Mouse (Mus musculus): ENCODE measurements around the gene Runx2. TPM values are rescaled to one million over a fixed set of nuclear protein-coding genes. Genes with fewer than 3 reads are reported as not detected.

The Runx2 gene
- polyA plus RNA-seq, 1 experiment from 2014 or later = 1.4 TPM

DNA sequence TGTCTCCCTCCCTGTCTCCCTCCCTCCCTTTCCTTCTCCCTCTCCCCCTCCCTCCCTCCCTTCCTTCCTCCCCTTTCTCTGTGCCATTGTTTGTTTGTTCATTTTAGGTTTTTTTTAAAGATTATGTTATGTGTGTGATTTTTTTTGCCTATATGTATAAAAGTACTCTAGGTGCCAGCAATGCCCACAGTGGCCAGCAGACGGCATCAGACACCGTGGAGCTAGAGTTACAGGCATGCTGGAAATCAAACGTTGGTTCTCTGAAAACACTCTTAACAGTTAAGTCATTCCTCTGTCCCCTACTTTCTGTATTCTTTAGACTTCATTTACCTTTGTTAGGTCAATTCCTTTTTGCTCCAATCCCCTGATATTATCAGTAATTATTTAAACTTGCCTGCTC, 70.8 kb downstream of the Runx2 start:
- Histone ChIP-seq H3K4me2 (ENCODE audit: low read depth) (no peak overlapping the region), H3K4me3 (ENCODE audit: low read depth, low read length) (no peak overlapping the region), H3K9ac (ENCODE audit: low read length) (no peak overlapping the region), H3K27me3 (ENCODE audit: control insufficient read depth, insufficient read depth, low read length) (peaks cover 17% of the 10 kb centered on the region), H3K27ac (ENCODE audit: low read depth, low read length) (no peak overlapping the region), H3K9me3 (ENCODE audit: control insufficient read depth, low read length) (no peaks in the 10 kb centered on the region), H3K36me3 (ENCODE audit: control insufficient read depth, insufficient read depth, low read length) (no peaks in the 10 kb centered on the region), H3K4me1 (ENCODE audit: control insufficient read depth, insufficient read depth, low read length) (no peaks in the 10 kb centered on the region)
- ATAC-seq (ENCODE audit: insufficient read depth, low FRiP score, low TSS enrichment) (no peak), DNase-seq (ENCODE audit: low spot score) (no peak)
- 56% methylated on average over 3 of the region's 3 CpGs for WGBS

DNA sequence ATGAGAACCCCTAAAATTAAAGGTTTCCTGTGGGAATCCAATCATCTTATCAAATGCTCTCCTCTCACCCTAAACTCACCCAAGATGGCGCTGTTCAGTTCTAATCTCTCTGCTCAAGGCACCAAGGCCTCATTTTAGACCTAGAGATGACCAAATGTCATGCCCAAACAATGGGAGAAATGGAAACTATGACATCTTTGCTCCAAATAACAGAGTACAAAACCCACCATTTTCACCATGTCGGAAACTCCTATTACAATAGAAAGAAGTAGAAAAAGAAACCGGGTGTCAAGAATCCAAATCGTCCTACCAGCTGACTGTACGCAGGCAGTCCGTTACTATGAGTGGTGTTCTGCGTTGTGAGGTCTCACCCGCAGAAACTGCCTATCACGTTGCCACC, 72.4 kb downstream of the Runx2 start:
- Histone ChIP-seq H3K9me3 (ENCODE audit: control insufficient read depth, low read length) (no peaks in the 10 kb centered on the region), H3K9ac (ENCODE audit: low read length) (no peak overlapping the region), H3K4me1 (ENCODE audit: control insufficient read depth, insufficient read depth, low read length) (peaks cover 4% of the 10 kb centered on the region), H3K36me3 (ENCODE audit: control insufficient read depth, insufficient read depth, low read length) (no peaks in the 10 kb centered on the region), H3K4me3 (ENCODE audit: low read depth, low read length) (no peak overlapping the region), H3K4me2 (ENCODE audit: low read depth) (no peak overlapping the region), H3K27ac (ENCODE audit: low read depth, low read length) (no peak overlapping the region), H3K27me3 (ENCODE audit: control insufficient read depth, insufficient read depth, low read length) (peaks cover 32% of the 10 kb centered on the region)
- no peak for DNase-seq (ENCODE audit: low spot score)
- ATAC-seq (ENCODE audit: insufficient read depth, low FRiP score, low TSS enrichment) = no peak
- WGBS = 88% methylated on average over 9 of the region's 9 CpGs

DNA sequence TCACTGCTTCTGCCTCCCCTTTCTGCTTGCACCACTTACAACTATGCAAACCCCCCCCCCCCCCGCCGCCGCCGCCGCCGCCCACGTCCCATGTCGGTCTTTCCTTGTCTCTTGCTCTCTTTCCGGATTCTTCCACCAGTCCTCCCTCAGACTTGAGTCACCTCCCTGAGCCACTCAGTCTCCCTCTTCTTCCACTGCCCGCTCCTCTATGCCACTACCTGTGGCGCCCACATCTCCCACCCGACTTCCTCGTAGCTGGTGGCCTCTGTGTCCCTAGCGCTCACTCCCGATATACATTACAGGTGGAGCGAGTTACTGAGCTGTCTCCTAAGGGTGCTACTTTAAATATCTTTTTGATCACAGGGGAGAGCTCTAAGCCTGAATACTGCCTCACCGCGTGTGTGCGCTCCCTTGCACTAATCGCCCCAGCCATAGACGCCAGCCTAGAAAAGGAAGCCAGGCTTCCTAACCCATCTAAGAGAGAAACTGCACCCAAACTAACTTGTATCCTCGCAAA, 76.4 kb downstream of the Runx2 start:
- peaks cover 69% of the 10 kb centered on the region for H3K27me3 ChIP-seq (ENCODE audit: control insufficient read depth, insufficient read depth, low read length)
- no peak overlapping the region for H3K4me3 ChIP-seq (ENCODE audit: low read depth, low read length)
- H3K4me1 ChIP-seq (ENCODE audit: control insufficient read depth, insufficient read depth, low read length) = peaks cover 12% of the 10 kb centered on the region
- ATAC-seq (ENCODE audit: insufficient read depth, low FRiP score, low TSS enrichment) (no peak), DNase-seq (ENCODE audit: low spot score) (peak; percentile 40)
- H3K27ac ChIP-seq (ENCODE audit: low read depth, low read length) = no peak overlapping the region
- 0 out of 2 replicates have a peak overlapping the region, but pooled peaks have one; percentile 3 for H3K4me2 ChIP-seq (ENCODE audit: low read depth)
- H3K9ac ChIP-seq (ENCODE audit: low read length) = no peak overlapping the region
- 1% methylated on average over 16 of the region's 22 CpGs for WGBS
- no peaks in the 10 kb centered on the region for H3K36me3 ChIP-seq (ENCODE audit: control insufficient read depth, insufficient read depth, low read length)
- no peaks in the 10 kb centered on the region for H3K9me3 ChIP-seq (ENCODE audit: control insufficient read depth, low read length)

DNA sequence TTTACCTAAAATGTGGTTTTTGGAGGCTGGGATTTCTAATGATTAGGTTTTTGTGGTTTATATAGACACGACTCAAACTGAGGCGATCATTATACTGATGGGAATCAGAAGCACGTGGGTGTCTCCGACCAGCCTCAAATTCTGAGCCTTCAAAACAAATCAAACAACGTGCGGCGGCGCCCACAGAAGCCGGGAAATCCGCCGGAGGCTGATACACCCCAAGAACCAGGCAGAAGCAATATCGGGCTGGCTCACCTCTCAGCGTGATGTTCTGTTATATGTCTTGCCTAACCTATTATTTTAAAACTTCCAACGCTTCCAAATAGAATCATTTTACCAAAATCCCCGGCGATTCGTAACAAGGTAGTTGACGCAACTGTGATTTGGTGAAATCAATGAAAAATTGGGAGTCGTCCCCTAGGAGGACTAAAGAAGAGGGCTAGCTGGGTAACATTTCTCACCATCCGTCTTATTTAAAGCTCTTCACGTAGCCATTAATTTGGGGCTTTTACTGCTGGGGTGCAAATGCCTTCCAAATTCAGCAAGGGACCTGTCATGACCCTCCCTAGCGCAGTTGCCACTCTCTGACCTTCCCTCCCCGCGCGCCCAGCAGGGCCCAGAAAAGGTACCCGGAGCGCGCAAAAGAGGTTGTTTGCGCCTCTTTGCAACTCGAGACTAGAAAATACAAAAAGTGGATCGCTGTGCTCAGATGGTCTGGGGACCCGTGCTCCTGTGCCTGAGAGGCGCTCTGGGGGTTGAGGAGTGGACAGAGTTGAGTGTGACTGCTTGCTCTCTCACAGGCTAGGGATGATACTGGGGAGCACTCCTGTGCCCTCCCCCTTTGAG, 77.1 kb downstream of the Runx2 start:
- 0 out of 2 replicates have a peak overlapping the region, but pooled peaks have one; percentile 3 for H3K4me2 ChIP-seq (ENCODE audit: low read depth)
- DNase-seq (ENCODE audit: low spot score) (peak; percentile 27), ATAC-seq (ENCODE audit: insufficient read depth, low FRiP score, low TSS enrichment) (no peak)
- no peaks in the 10 kb centered on the region for H3K36me3 ChIP-seq (ENCODE audit: control insufficient read depth, insufficient read depth, low read length)
- H3K27ac ChIP-seq (ENCODE audit: low read depth, low read length) = no peak overlapping the region
- no peaks in the 10 kb centered on the region for H3K9me3 ChIP-seq (ENCODE audit: control insufficient read depth, low read length)
- 0 out of 2 replicates have a peak overlapping the region, but pooled peaks have one; percentile 12 for H3K4me3 ChIP-seq (ENCODE audit: low read depth, low read length)
- peaks cover 73% of the 10 kb centered on the region for H3K27me3 ChIP-seq (ENCODE audit: control insufficient read depth, insufficient read depth, low read length)
- peaks cover 12% of the 10 kb centered on the region for H3K4me1 ChIP-seq (ENCODE audit: control insufficient read depth, insufficient read depth, low read length)
- under 1% methylated on average over 33 of the region's 33 CpGs for WGBS
- H3K9ac ChIP-seq (ENCODE audit: low read length) = no peak overlapping the region

DNA sequence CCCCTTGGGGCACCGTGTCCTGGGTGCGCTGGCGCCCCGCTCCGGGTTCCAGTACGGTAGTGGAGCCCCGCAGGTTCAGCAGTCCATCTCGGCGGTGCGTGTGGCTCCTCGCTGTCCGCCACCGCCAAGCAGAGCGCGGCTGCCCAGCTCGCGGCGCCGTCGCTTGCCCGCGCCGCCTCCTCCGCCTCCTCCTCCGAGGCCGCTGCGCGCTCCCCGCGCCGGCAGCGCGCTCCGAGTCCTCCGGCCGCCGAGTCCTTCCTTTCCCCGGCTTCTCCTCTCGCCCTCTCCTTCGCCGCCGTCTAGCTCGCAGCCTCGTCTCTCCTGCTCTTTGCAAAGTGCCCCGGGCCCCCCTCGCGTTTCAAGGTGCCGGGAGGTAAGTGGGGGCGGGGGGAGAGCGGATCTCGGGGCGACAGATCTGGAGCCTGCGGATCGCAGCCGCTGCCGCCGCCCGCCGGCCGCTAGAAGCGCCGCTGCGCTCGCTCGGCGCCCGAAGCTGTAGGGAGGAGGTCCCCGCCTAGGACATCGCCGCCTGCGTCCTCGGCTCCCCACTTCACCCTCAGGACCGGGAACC, 78.5 kb downstream of the Runx2 start:
- Histone ChIP-seq H3K4me1 (ENCODE audit: control insufficient read depth, insufficient read depth, low read length) (peaks cover 12% of the 10 kb centered on the region), H3K9ac (ENCODE audit: low read length) (peak overlapping the region; percentile 68), H3K36me3 (ENCODE audit: control insufficient read depth, insufficient read depth, low read length) (no peaks in the 10 kb centered on the region), H3K27me3 (ENCODE audit: control insufficient read depth, insufficient read depth, low read length) (peaks cover 79% of the 10 kb centered on the region), H3K4me2 (ENCODE audit: low read depth) (peak overlapping the region; percentile 93), H3K4me3 (ENCODE audit: low read depth, low read length) (peak overlapping the region; percentile 56), H3K9me3 (ENCODE audit: control insufficient read depth, low read length) (no peaks in the 10 kb centered on the region), H3K27ac (ENCODE audit: low read depth, low read length) (no peak overlapping the region)
- DNase-seq (ENCODE audit: low spot score) (peak; percentile 86), ATAC-seq (ENCODE audit: insufficient read depth, low FRiP score, low TSS enrichment) (peak; percentile 77)
- WGBS = under 1% methylated on average over 60 of the region's 73 CpGs

DNA sequence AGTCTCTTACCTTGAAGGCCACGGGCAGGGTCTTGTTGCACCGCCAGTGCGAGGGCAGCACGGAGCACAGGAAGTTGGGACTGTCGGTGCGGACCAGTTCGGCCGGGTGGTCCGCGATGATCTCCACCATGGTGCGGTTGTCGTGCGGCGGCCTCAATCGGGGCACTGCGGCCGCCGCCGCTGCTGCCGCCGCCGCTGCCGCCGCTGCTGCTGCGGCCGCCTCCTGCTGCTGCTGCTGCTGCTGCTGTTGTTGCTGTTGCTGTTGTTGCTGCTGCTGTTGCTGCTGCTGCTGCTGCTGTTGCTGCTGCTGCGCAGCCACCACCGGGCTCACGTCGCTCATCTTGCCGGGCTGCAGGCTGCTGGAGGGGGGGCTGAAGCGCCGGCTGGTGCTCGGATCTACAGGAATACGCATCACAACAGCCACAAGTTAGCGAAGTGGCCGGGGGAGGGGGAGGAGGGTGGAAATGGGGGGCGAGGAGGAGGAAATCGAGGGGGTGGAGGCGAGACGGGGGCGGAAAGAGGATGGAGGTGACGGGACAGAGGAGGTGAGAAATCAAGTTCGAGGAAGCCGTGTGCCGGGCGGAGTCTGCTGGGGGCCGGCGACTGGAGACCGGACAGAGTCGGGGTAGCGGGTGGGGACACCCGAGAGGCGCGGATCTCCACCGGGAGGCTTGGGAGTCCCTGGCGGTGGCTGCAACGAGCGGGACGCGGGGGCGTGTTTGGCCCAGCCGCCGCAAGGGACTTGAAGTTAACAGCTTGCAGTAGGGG, 79.2 kb downstream of the Runx2 start:
- H3K36me3 ChIP-seq (ENCODE audit: control insufficient read depth, insufficient read depth, low read length) = no peaks in the 10 kb centered on the region
- peaks cover 77% of the 10 kb centered on the region for H3K27me3 ChIP-seq (ENCODE audit: control insufficient read depth, insufficient read depth, low read length)
- peak overlapping the region; percentile 68 for H3K9ac ChIP-seq (ENCODE audit: low read length)
- H3K27ac ChIP-seq (ENCODE audit: low read depth, low read length) = no peak overlapping the region
- DNase-seq (ENCODE audit: low spot score) = peak; percentile 53
- peak; percentile 2; the same call in 1 of the 2 replicates for ATAC-seq (ENCODE audit: insufficient read depth, low FRiP score, low TSS enrichment)
- WGBS = under 1% methylated on average over 58 of the region's 64 CpGs
- H3K4me3 ChIP-seq (ENCODE audit: low read depth, low read length) = peak overlapping the region; percentile 56
- H3K9me3 ChIP-seq (ENCODE audit: control insufficient read depth, low read length) = no peaks in the 10 kb centered on the region
- H3K4me2 ChIP-seq (ENCODE audit: low read depth) = peak overlapping the region; percentile 93
- peaks cover 12% of the 10 kb centered on the region for H3K4me1 ChIP-seq (ENCODE audit: control insufficient read depth, insufficient read depth, low read length)

DNA sequence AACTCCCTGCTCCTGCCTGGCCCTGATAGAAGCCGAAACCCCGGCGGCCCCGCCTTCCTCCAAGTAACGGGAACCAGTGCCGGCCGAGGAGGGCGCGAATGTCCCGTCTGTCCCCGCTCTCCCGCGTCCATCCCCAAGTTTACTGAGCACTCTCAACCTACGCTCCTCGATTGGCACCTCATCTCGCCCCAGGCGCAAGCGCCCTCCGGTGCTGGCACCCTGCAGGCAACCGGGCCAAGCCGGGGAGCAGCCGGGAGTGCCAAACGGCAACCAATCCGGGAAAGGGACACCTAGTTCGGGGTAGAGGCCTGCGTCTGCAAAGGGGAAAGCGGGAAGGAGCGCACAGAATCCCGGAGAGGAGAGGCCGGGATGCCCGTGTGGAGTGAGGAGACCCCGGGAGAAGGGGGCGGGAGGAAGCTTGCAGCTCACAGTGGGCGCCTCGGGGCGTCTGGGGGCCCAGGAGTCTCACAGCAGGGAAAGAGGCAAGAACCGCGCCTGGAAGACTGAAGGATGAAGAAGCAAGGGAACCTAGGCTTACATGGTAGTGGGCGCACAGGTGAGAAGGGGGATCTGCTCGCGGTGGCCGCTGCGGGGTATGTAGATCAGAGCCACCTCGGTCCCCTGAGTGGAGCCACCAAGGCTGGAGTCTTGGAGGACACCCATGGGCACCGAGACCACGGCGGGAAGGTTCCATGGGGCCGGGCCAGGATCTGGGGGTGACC, 79.9 kb downstream of the Runx2 start:
- Histone ChIP-seq H3K36me3 (ENCODE audit: control insufficient read depth, insufficient read depth, low read length) (no peaks in the 10 kb centered on the region), H3K27ac (ENCODE audit: low read depth, low read length) (no peak overlapping the region), H3K4me2 (ENCODE audit: low read depth) (peak overlapping the region; percentile 93), H3K9me3 (ENCODE audit: control insufficient read depth, low read length) (no peaks in the 10 kb centered on the region), H3K4me1 (ENCODE audit: control insufficient read depth, insufficient read depth, low read length) (peaks cover 12% of the 10 kb centered on the region), H3K27me3 (ENCODE audit: control insufficient read depth, insufficient read depth, low read length) (peaks cover 71% of the 10 kb centered on the region), H3K4me3 (ENCODE audit: low read depth, low read length) (peak overlapping the region; percentile 56), H3K9ac (ENCODE audit: low read length) (peak overlapping the region; percentile 68)
- ATAC-seq (ENCODE audit: insufficient read depth, low FRiP score, low TSS enrichment) (peak; percentile 36; the same call in 1 of the 2 replicates), DNase-seq (ENCODE audit: low spot score) (peak; percentile 56)
- under 1% methylated on average over 47 of the region's 48 CpGs for WGBS

Measured in neural tube, embryonic 11.5 days (tissue).